15 mouse cellular contexts compared by ENCODE assay signal in the genomic region with DNA sequence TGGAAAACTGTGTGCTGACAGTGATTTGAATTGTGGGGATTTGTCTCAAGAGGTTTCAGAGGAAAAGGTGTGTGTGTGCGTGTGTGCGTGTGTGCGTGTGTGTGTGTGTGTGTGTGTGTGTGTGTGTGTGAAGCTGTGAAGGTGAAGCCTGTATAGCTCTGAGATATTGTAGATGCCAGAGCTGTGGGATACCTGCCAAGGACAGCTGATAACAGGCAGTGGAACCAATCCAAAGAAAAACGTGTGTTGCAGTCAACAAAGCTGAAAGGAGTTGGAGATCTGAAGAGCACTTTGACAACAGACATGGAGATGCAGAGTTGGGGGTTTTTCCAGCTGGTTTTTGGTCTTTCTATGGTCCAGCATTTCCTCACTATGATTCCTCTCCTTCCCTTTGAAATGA.
"Had no signal": no experiment of that assay in that cellular context is flagged by ENCODE, and none has a peak within 500 bp of the region (broad histone marks: within the 10 kb centered on the region; RNA-seq: fewer than 3 reads in every experiment).

No protein-coding gene starts in this region.

- H3K4me2 ChIP-seq: limb, embryonic 15.5 days; liver, embryonic 12.5 days; lung, embryonic 14.5 days; neural tube, embryonic 15.5 days had no signal

- H3K4me3 ChIP-seq: limb, embryonic 15.5 days; liver, embryonic 12.5 days; midbrain, embryonic 10.5 days; myocyte; neural tube, embryonic 15.5 days had no signal

- H3K36me3 ChIP-seq: limb, embryonic 15.5 days; liver, embryonic 12.5 days; midbrain, embryonic 10.5 days; neural tube, embryonic 15.5 days had no signal

- H3K27ac ChIP-seq: limb, embryonic 15.5 days; liver, embryonic 12.5 days; midbrain, embryonic 10.5 days; neural tube, embryonic 15.5 days; stomach, postnatal 0 days had no signal

- H3K9ac ChIP-seq: limb, embryonic 15.5 days; liver, embryonic 12.5 days; lung, embryonic 14.5 days; neural tube, embryonic 15.5 days had no signal

- DNase-seq: kidney, postnatal 36 days; layer of hippocampus, adult 9-11 months; layer of hippocampus, postnatal 36 days; lung, embryonic 14.5 days; lung, postnatal 10 days; lung, postnatal 4 days; midbrain, embryonic 14.5 days; right cerebral cortex, adult 18-20 months; thymus, postnatal 4 days had no signal

- ATAC-seq: liver, embryonic 12.5 days had no signal

- H3K27me3 ChIP-seq: limb, embryonic 15.5 days; liver, embryonic 12.5 days; neural tube, embryonic 15.5 days had no signal

- H3K9me3 ChIP-seq: limb, embryonic 15.5 days; liver, embryonic 12.5 days; midbrain, embryonic 10.5 days; neural tube, embryonic 15.5 days had no signal

- H3K4me1 ChIP-seq: limb, embryonic 15.5 days; liver, embryonic 12.5 days; midbrain, embryonic 10.5 days; neural tube, embryonic 15.5 days had no signal
